Mouse (Mus musculus) forebrain, embryonic 14.5 days (tissue): ENCODE data around the gene Cmtm4. TPM values are rescaled to one million over a fixed set of nuclear protein-coding genes. Genes with fewer than 3 reads are reported as not detected.

Experiments used
- ATAC-seq: fragments of 200-750 bp; cut with Nextera tagmentation; 2 replicates; pipeline ENCODE4 v1.8.0; 2017; ENCODE audit warnings: mild to moderate bottlenecking, moderate library complexity
- DNase-seq: peaks from one replicate; pipeline ENCODE4 v3.0.0-alpha.2; 2015; ENCODE audit warnings: low spot score
- H3K27ac ChIP-seq: fragments of 300-500 bp; sonication (generic); 2 replicates; pipeline ENCODE4 v1.5.1; 2014; ENCODE audit warnings: low read depth, mild to moderate bottlenecking, control low read depth, low read length, moderate library complexity
- H3K27me3 ChIP-seq: fragments of 300-500 bp; sonication (generic); replicated peaks from 2 replicates; pipeline ENCODE4 v1.6.1; 2014; ENCODE audit warnings: low read length, control low read depth, mixed read lengths; ENCODE audit not compliant: control insufficient read depth, insufficient read depth
- H3K36me3 ChIP-seq: fragments of 300-500 bp; sonication (generic); 2 replicates; pipeline ENCODE4 v1.6.1; 2014; ENCODE audit warnings: low read length, control low read depth; ENCODE audit not compliant: control insufficient read depth, insufficient read depth
- H3K4me1 ChIP-seq: fragments of 300-500 bp; sonication (generic); 2 replicates; pipeline ENCODE4 v1.6.1; 2014; ENCODE audit warnings: antibody characterized with exemption, low read length, control low read depth; ENCODE audit not compliant: control insufficient read depth, insufficient read depth
- H3K4me2 ChIP-seq: fragments of 300-500 bp; sonication (generic); 2 replicates; pipeline ENCODE4 v1.6.1; 2014; ENCODE audit warnings: mild to moderate bottlenecking, control low read depth, low read length
- H3K4me3 ChIP-seq: fragments of 300-500 bp; sonication (generic); 2 replicates; pipeline ENCODE4 v1.5.1; 2014; ENCODE audit warnings: low read depth, low read length, control low read depth
- H3K9ac ChIP-seq: fragments of 300-500 bp; sonication (generic); 2 replicates; pipeline ENCODE4 v1.6.1; 2014; ENCODE audit warnings: mild to moderate bottlenecking, low read length, control low read depth, moderate library complexity
- H3K9me3 ChIP-seq: fragments of 300-500 bp; sonication (generic); replicated peaks from 2 replicates; pipeline ENCODE4 v1.6.1; 2016; ENCODE audit warnings: low read length, control low read depth, mixed read lengths; ENCODE audit not compliant: control insufficient read depth
- WGBS: fragments of 180-500 bp; shearing (Covaris S2); extraction: QIAGEN DNeasy Blood & Tissue Kit; methylation state at CpG from one replicate; pipeline ENCODE4 v1.1.7; 2014; 5-methylcytosine and 5-hydroxymethylcytosine counted together
- polyA plus RNA-seq: library from polyadenylated mRNA; unstranded; fragments of >200 nt; fragmentation: Nextera tagmentation; extraction: Ambion mirVana; gene quantifications from 2 replicates; pipeline ENCODE4 v1.2.1, GENCODE M21; 2014

Cmtm4 gene
- polyA plus RNA-seq, 1 experiment from 2014 or later = 3.7 TPM

GRCm38 (mm10) chr8:104374864-104375846 is 20.5 kb downstream of the Cmtm4 start:
- DNase-seq (no peak), ATAC-seq (peak; percentile 52)
- H3K36me3 ChIP-seq = no peaks in the 10 kb centered on the region
- H3K4me2 ChIP-seq = no peak overlapping the region
- peaks cover 13% of the 10 kb centered on the region for H3K4me1 ChIP-seq
- H3K4me3 ChIP-seq = no peak overlapping the region
- 36% methylated on average over 14 of the region's 14 CpGs for WGBS
- H3K9me3 ChIP-seq = no peaks in the 10 kb centered on the region
- H3K9ac ChIP-seq = 0 out of 2 replicates have a peak overlapping the region, but pooled peaks have one; percentile 13
- H3K27me3 ChIP-seq = no peaks in the 10 kb centered on the region
- no peak overlapping the region; the same call in 1 of the 2 replicates for H3K27ac ChIP-seq

- WGBS = 68% methylated on average over 11 of the region's 11 CpGs
- no peak overlapping the region for H3K27ac ChIP-seq
- no peak for DNase-seq
- no peaks in the 10 kb centered on the region for H3K9me3 ChIP-seq
- no peak overlapping the region for H3K4me3 ChIP-seq
- H3K27me3 ChIP-seq = no peaks in the 10 kb centered on the region
- no peaks in the 10 kb centered on the region for H3K36me3 ChIP-seq
- no peak overlapping the region for H3K9ac ChIP-seq
- no peak for ATAC-seq
- peaks cover 16% of the 10 kb centered on the region for H3K4me1 ChIP-seq
- H3K4me2 ChIP-seq = no peak overlapping the region
These were observed 21.3 kb downstream of the Cmtm4 start for GRCm38 (mm10) chr8:104374269-104374668.

GRCm38 (mm10) chr8:104373779-104374178 is 21.8 kb downstream of the Cmtm4 start:
- Histone ChIP-seq H3K27me3 (no peaks in the 10 kb centered on the region), H3K9ac (no peak overlapping the region), H3K4me3 (no peak overlapping the region), H3K36me3 (no peaks in the 10 kb centered on the region), H3K4me1 (peaks cover 16% of the 10 kb centered on the region), H3K4me2 (no peak overlapping the region), H3K9me3 (no peaks in the 10 kb centered on the region), H3K27ac (no peak overlapping the region)
- DNase-seq (no peak), ATAC-seq (no peak)
- WGBS = 79% methylated on average over 11 of the region's 11 CpGs

- 92% methylated on average over 6 of the region's 6 CpGs for WGBS
- DNase-seq (no peak), ATAC-seq (no peak)
- Histone ChIP-seq H3K9me3 (no peaks in the 10 kb centered on the region), H3K9ac (no peak overlapping the region), H3K27ac (no peak overlapping the region), H3K4me3 (no peak overlapping the region), H3K27me3 (no peaks in the 10 kb centered on the region), H3K4me2 (no peak overlapping the region), H3K4me1 (peaks cover 20% of the 10 kb centered on the region), H3K36me3 (no peaks in the 10 kb centered on the region)
These were observed 24.5 kb downstream of the Cmtm4 start for GRCm38 (mm10) chr8:104371121-104371520.

- Histone ChIP-seq H3K4me3 (no peak overlapping the region), H3K4me1 (peaks cover 12% of the 10 kb centered on the region; the same call in 1 of the 2 replicates), H3K9me3 (no peaks in the 10 kb centered on the region), H3K27me3 (no peaks in the 10 kb centered on the region), H3K27ac (no peak overlapping the region), H3K9ac (no peak overlapping the region), H3K36me3 (no peaks in the 10 kb centered on the region), H3K4me2 (no peak overlapping the region)
- 76% methylated on average over 6 of the region's 6 CpGs for WGBS
- DNase-seq (no peak), ATAC-seq (no peak)
These were observed 25.5 kb downstream of the Cmtm4 start for GRCm38 (mm10) chr8:104370071-104370470.

- H3K4me2 ChIP-seq = no peak overlapping the region
- H3K27ac ChIP-seq = no peak overlapping the region
- peaks cover 11% of the 10 kb centered on the region; the same call in 1 of the 2 replicates for H3K4me1 ChIP-seq
- no peaks in the 10 kb centered on the region for H3K36me3 ChIP-seq
- WGBS = 70% methylated on average over 12 of the region's 12 CpGs
- no peak; the same call in 1 of the 2 replicates for ATAC-seq
- H3K9me3 ChIP-seq = no peaks in the 10 kb centered on the region
- H3K27me3 ChIP-seq = no peaks in the 10 kb centered on the region
- H3K9ac ChIP-seq = no peak overlapping the region
- H3K4me3 ChIP-seq = no peak overlapping the region
- no peak for DNase-seq
These were observed 26.0 kb downstream of the Cmtm4 start for GRCm38 (mm10) chr8:104369591-104369990.

- Histone ChIP-seq H3K9me3 (no peaks in the 10 kb centered on the region), H3K4me2 (no peak overlapping the region), H3K4me1 (peaks cover 11% of the 10 kb centered on the region; the same call in 1 of the 2 replicates), H3K9ac (no peak overlapping the region; the same call in 1 of the 2 replicates), H3K27me3 (no peaks in the 10 kb centered on the region), H3K36me3 (no peaks in the 10 kb centered on the region), H3K4me3 (no peak overlapping the region), H3K27ac (no peak overlapping the region)
- 9% methylated on average over 5 of the region's 5 CpGs for WGBS
- DNase-seq (peak; percentile 76), ATAC-seq (peak; percentile 68)
These were observed 28.2 kb downstream of the Cmtm4 start for GRCm38 (mm10) chr8:104367398-104367797.

- ATAC-seq (no peak), DNase-seq (no peak)
- Histone ChIP-seq H3K36me3 (no peaks in the 10 kb centered on the region), H3K9ac (no peak overlapping the region), H3K4me3 (no peak overlapping the region), H3K4me1 (peaks cover 11% of the 10 kb centered on the region; the same call in 1 of the 2 replicates), H3K27ac (no peak overlapping the region), H3K4me2 (no peak overlapping the region), H3K27me3 (no peaks in the 10 kb centered on the region), H3K9me3 (no peaks in the 10 kb centered on the region)
- 91% methylated on average over 9 of the region's 9 CpGs for WGBS
These were observed 29.9 kb downstream of the Cmtm4 start for GRCm38 (mm10) chr8:104365695-104366094.
